Comparison of ENCODE assay signal across 20 mouse cellular contexts in genomic region chrX:159942569-159942968, GRCm38 (mm10). TPM values are rescaled to one million over a fixed set of nuclear protein-coding genes. Genes with fewer than 3 reads are reported as not detected.
DNase-seq lines count a peak whose midpoint lies in the region; ATAC-seq and TF ChIP-seq lines count a peak whose summit lies in the region.
"Had no signal": no experiment of that assay in that cellular context is flagged by ENCODE, and none has a peak within 500 bp of the region (broad histone marks: within the 10 kb centered on the region; RNA-seq: fewer than 3 reads in every experiment).

No protein-coding gene starts in this region.

- peak overlapping the region; percentile 57 for H3K4me2 ChIP-seq in heart, embryonic 14.5 days (ENCODE audit: low read length)
- no peak overlapping the region for H3K4me2 ChIP-seq in forebrain, embryonic 15.5 days (replicated peaks)
- H3K4me2 ChIP-seq: hindbrain, embryonic 13.5 days; kidney, embryonic 15.5 days; limb, embryonic 13.5 days; lung, embryonic 15.5 days had no signal

- DNase-seq in gastrocnemius, adult 18-20 months (ENCODE audit: low spot score): peak; percentile 64
- DNase-seq in gastrocnemius, postnatal 4 days (ENCODE audit: low spot score in 2 of 2): no peak
- DNase-seq in heart, adult 2 months: peak; percentile 33 to 66
- peak; percentile 77 for DNase-seq in skeletal muscle tissue, adult 2 months (ENCODE audit: low read depth, low spot score)
- DNase-seq in adrenal gland, adult 2 months: no peak
- no peak for DNase-seq in cerebellum, adult 11-12 months
- DNase-seq: adrenal gland, adult 8-10 months; cerebellum, postnatal 14 days; forebrain, postnatal 0 days; thymus, postnatal 14 days had no signal

- H3K27ac ChIP-seq in heart, adult 2 months: peak overlapping the region; percentile 75
- H3K27ac ChIP-seq in heart, embryonic 14.5 days (replicated peaks in 1 of 2; ENCODE audit: control insufficient read depth in 1 of 2, insufficient read depth in 1 of 2, low read depth in 2 of 2, low read length in 2 of 2): peak overlapping the region; percentile 93 to 98
- H3K27ac ChIP-seq in forebrain, embryonic 15.5 days (replicated peaks): no peak overlapping the region
- H3K27ac ChIP-seq: hindbrain, embryonic 13.5 days; kidney, embryonic 15.5 days; limb, embryonic 13.5 days; liver, embryonic 14.5 days; lung, embryonic 15.5 days; macrophage; midbrain, embryonic 10.5 days; stomach, postnatal 0 days had no signal

- 0 out of 2 replicates have a peak, but pooled peaks have one; percentile 47 for TF ChIP-seq EP300 in heart, adult 2 months (IDR thresholded peaks at IDR 0.05; ENCODE audit: insufficient read depth, low read depth, low read length)

- 44% methylated on average over 2 of the region's 2 CpGs for WGBS in heart, adult 2 months
- WGBS in heart, embryonic 14.5 days: 40% methylated on average over 2 of the region's 2 CpGs
- 93% methylated on average over 2 of the region's 2 CpGs for WGBS in forebrain, embryonic 15.5 days

- no peak; the same call in 1 of the 2 replicates for TF ChIP-seq POLR2A in heart, adult 2 months (IDR thresholded peaks at IDR 0.05; ENCODE audit: insufficient read depth, low read depth, low read length)

- peak overlapping the region; percentile 32; the same call in 1 of the 2 replicates for H3K4me3 ChIP-seq in heart, adult 2 months
- peak overlapping the region in 1 of 2 experiments; percentile 38; a peak in 1 of 4 replicates for H3K4me3 ChIP-seq in heart, embryonic 14.5 days (ENCODE audit: control insufficient read depth in 1 of 2, insufficient read depth in 1 of 2, low read depth in 1 of 2, low read length in 2 of 2)
- no peak overlapping the region for H3K4me3 ChIP-seq in forebrain, embryonic 15.5 days
- H3K4me3 ChIP-seq: hindbrain, embryonic 13.5 days; kidney, embryonic 15.5 days; limb, embryonic 13.5 days; lung, embryonic 15.5 days; midbrain, embryonic 10.5 days had no signal

- no peaks in the 10 kb centered on the region for H3K27me3 ChIP-seq in heart, adult 2 months (ENCODE audit: control insufficient read depth, insufficient read depth, low read length)
- no peaks in the 10 kb centered on the region for H3K27me3 ChIP-seq in heart, embryonic 14.5 days (ENCODE audit: control insufficient read depth, insufficient read depth, low read length)
- no peaks in the 10 kb centered on the region for H3K27me3 ChIP-seq in forebrain, embryonic 15.5 days
- H3K27me3 ChIP-seq: lung, embryonic 15.5 days had no signal

- H3K36me3 ChIP-seq in heart, adult 2 months (ENCODE audit: control insufficient read depth, insufficient read depth, low read length): no peaks in the 10 kb centered on the region
- H3K36me3 ChIP-seq in heart, embryonic 14.5 days (ENCODE audit: control insufficient read depth, insufficient read depth, low read length): no peaks in the 10 kb centered on the region
- no peaks in the 10 kb centered on the region for H3K36me3 ChIP-seq in forebrain, embryonic 15.5 days
- H3K36me3 ChIP-seq: hindbrain, embryonic 13.5 days; kidney, embryonic 15.5 days; limb, embryonic 13.5 days; lung, embryonic 15.5 days; midbrain, embryonic 10.5 days had no signal

- TF ChIP-seq CTCF in heart, adult 2 months (IDR thresholded peaks at IDR 0.05): no peak

- no peaks in the 10 kb centered on the region for H3K79me2 ChIP-seq in heart, adult 2 months (replicated peaks; ENCODE audit: control insufficient read depth, insufficient read depth, low read length)

- H3K9me3 ChIP-seq in heart, embryonic 14.5 days (ENCODE audit: control insufficient read depth, low read length): no peaks in the 10 kb centered on the region
- H3K9me3 ChIP-seq in forebrain, embryonic 15.5 days: no peaks in the 10 kb centered on the region
- H3K9me3 ChIP-seq: hindbrain, embryonic 13.5 days; kidney, embryonic 15.5 days; limb, embryonic 13.5 days; lung, embryonic 15.5 days; midbrain, embryonic 10.5 days had no signal

- H3K4me1 ChIP-seq in heart, adult 2 months (ENCODE audit: control insufficient read depth, insufficient read depth, low read length): peaks cover 2% of the 10 kb centered on the region
- H3K4me1 ChIP-seq in heart, embryonic 14.5 days (ENCODE audit: control insufficient read depth in 2 of 2, insufficient read depth in 2 of 2, low read length in 2 of 2): peaks cover 0 to 3% of the 10 kb centered on the region in 2 experiments; a peak in 1 of 4 replicates
- no peaks in the 10 kb centered on the region for H3K4me1 ChIP-seq in forebrain, embryonic 15.5 days
- H3K4me1 ChIP-seq: hindbrain, embryonic 13.5 days; kidney, embryonic 15.5 days; limb, embryonic 13.5 days; lung, embryonic 15.5 days; midbrain, embryonic 10.5 days had no signal

- H3K9ac ChIP-seq in heart, adult 2 months (ENCODE audit: low read depth, low read length): no peak overlapping the region
- peak overlapping the region; percentile 74; the same call in 1 of the 2 replicates for H3K9ac ChIP-seq in heart, embryonic 14.5 days (ENCODE audit: low read length)
- H3K9ac ChIP-seq in forebrain, embryonic 15.5 days (replicated peaks): no peak overlapping the region
- H3K9ac ChIP-seq: forebrain, postnatal 0 days; hindbrain, embryonic 13.5 days; kidney, embryonic 15.5 days; limb, embryonic 13.5 days; liver, embryonic 14.5 days; lung, embryonic 15.5 days had no signal

- peak; percentile 82 for ATAC-seq in heart, embryonic 14.5 days (ENCODE audit: insufficient number of reproducible peaks, insufficient read depth, low FRiP score, low read depth)
- no peak for ATAC-seq in forebrain, embryonic 15.5 days (replicated peaks)
- ATAC-seq: forebrain, postnatal 0 days had no signal

- intact Hi-C loops in heart, adult 2 months (cut with DNase I): no loop called here

RNA-seq across cellular contexts. Expression of gene Map3k15, which starts 45.7 kb away (rescaled TPM):
- total RNA-seq in gastrocnemius, adult 18-20 months (2021): under 1 TPM; 0.21 to 0.24 TPM
- under 1 TPM; 0.25 to 0.26 TPM for total RNA-seq in gastrocnemius, postnatal 4 days (2021)
- under 1 TPM; 0.43 to 0.70 TPM for total RNA-seq in heart, adult 2 months (2021)
- 0.29 and 0.56 TPM in 2 replicates for polyA plus RNA-seq in heart, adult 2 months (2012; rRNA removed)
- polyA plus RNA-seq in heart, embryonic 14.5 days (2014; fragmentation: Nextera tagmentation; extraction: Ambion mirVana): 0.23 and 0.35 TPM in 2 replicates
- total RNA-seq in adrenal gland, adult 2 months (2021): under 1 TPM; 0.69 to 0.81 TPM
- polyA plus RNA-seq in adrenal gland, adult 2 months (2012; rRNA removed): 0.21 and 0.31 TPM in 2 replicates
- 0.13 and 0.15 TPM in 2 replicates for polyA plus RNA-seq in forebrain, embryonic 15.5 days (2015; fragmentation: Nextera tagmentation; extraction: Ambion mirVana)

Comparison
In these comparisons a context has a peak if more than half of its experiments do, and no peak if none do; other contexts are left out.
1. DNase-seq: peak in gastrocnemius, adult 18-20 months (single experiment), heart, adult 2 months (2 of 2) and skeletal muscle tissue, adult 2 months (single experiment); none in gastrocnemius, postnatal 4 days (0 of 2), adrenal gland, adult 2 months (single experiment) and cerebellum, adult 11-12 months (single experiment).